Mouse (Mus musculus) gastrocnemius, adult 2 months (tissue): ENCODE measurements around the gene Auts2. TPM values are rescaled to one million over a fixed set of nuclear protein-coding genes. Genes with fewer than 3 reads are reported as not detected.

ENCODE experiments used
- DNase-seq: peaks from one replicate; pipeline ENCODE4 v3.0.0; 2022
- H3K27ac ChIP-seq: fragments of 200-600 bp; 2 replicates; pipeline ENCODE4 v1.8.1; 2022; ENCODE audit warnings: mild to moderate bottlenecking
- H3K4me3 ChIP-seq: fragments of 200-600 bp; 2 replicates; pipeline ENCODE4 v1.8.1; 2022; ENCODE audit warnings: mild to moderate bottlenecking, moderate library complexity
- CTCF ChIP-seq: fragments of 200-600 bp; IDR thresholded peaks from 2 replicates; pipeline ENCODE4 v1.8.1; 2022; ENCODE audit warnings: antibody characterized with exemption, mild to moderate bottlenecking, moderate library complexity
- intact Hi-C: fragments of 180-260 bp; cut with DNase I; formaldehyde crosslinking; loops from one replicate; pipeline ENCODE4 v1.15.1; 2025
- total RNA-seq, 2 experiments: library from RNA; stranded (reverse); gene quantifications; 2 replicates each; pipeline ENCODE4 v1.2.3; 2021

The Auts2 gene
- total RNA-seq, 2 experiments from 2014 or later: 13.0 to 31.1 TPM

DNA sequence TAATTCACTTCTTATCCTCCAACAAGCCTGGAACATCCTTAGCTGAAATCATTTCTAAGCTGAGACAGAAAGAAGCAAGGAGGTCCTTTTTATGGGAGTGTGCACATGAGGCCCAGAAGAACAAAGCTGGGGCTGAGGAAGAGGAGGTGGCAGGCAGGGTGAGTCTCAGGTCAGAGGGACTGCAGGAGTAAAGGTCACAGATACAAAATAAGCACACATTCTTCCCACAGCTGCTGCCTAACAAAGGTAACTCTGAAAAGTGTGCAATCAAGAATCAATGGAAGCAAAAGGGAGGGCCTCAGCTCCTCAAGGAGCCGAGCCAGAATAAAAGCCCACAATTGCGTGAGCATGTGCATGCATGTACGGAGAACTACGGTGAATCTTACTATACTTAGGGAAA lies 51.6 kb downstream of the Auts2 start:
- H3K4me3 ChIP-seq: no peak overlapping the region
- no peak for TF ChIP-seq CTCF
- intact Hi-C loops: no loop called here
- DNase-seq: no peak
- H3K27ac ChIP-seq: no peak overlapping the region; the same call in 1 of the 2 replicates

DNA sequence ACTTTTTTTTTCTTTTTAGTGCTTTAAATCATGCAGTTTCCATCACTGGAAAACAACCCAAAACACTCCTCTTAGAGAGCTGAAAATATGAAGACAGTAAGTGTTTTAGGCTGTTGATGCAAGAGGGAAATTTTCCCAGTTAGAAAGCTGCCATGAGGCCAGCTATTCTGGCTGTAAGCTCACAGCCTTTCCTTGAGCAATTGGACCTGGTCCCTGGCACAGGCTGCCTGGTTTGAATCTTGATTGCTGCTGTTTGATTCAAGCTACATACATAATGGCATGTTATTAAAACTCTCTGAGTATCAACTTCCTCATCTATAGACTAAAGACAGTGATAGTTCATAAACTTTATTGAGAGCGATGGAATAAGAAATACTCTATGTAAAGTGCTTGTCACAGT lies 52.8 kb downstream of the Auts2 start:
- peak overlapping the region; percentile 46; the same call in 1 of the 2 replicates for H3K27ac ChIP-seq
- DNase-seq: peak; percentile 62
- intact Hi-C loops: no loop called here

DNA sequence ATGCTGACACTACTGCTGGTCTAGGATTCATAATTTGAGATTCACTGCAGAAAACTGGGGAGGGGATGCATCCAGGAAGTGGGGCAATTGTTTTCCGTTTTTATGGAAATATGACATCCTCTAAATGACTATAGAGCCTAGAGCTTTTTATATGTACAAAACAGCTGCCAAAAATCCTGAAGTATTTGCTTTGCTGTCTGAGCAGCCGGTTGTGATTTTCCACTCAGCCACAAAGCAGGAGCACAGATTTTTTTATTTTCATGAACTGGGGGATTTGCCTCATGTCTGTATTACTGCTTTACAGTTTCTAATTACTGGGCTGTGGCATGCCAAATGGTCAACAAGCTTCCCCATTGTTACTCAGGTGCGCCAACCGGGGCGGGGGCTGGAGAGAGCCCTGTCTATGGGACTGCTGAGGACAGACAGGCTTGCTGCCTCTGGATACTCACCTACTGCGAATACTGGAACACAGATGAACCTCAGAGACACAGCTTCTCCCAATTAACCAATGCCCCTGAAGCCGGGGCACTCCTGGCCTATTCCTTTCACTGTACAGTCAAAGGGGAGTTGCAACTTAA lies 53.3 kb downstream of the Auts2 start:
- intact Hi-C loops: no loop called here
- Histone ChIP-seq H3K27ac (peak overlapping the region; percentile 46; the same call in 1 of the 2 replicates), H3K4me3 (no peak overlapping the region)
- TF ChIP-seq CTCF: no peak
- DNase-seq: peak; percentile 32

More for the DNA sequence above, 52.8 kb downstream of the Auts2 start:
- no peak overlapping the region for H3K4me3 ChIP-seq
- no peak for TF ChIP-seq CTCF

DNA sequence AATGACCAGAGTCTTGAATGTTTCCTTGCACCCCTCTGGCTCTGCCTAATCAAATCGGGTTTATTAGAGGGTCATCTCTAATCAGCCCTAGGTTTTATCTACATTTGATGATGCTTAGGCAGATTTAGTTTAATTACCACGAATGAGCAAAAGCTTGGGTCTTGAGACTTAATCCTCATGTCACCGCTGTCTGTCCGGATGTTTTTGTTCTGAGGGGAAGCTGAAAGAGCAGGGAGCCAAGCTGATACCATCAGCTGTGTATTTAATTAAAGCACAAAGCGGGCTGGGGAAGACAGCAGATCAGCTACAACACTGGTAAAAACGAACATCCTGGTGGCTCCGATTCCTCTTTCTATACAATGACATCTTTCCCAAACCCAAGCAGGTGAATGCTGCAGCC lies 56.3 kb downstream of the Auts2 start:
- intact Hi-C loops: no loop called here
- TF ChIP-seq CTCF: no peak
- Histone ChIP-seq H3K4me3 (peak overlapping the region; percentile 43), H3K27ac (peak overlapping the region; percentile 28)
- DNase-seq: no peak

DNA sequence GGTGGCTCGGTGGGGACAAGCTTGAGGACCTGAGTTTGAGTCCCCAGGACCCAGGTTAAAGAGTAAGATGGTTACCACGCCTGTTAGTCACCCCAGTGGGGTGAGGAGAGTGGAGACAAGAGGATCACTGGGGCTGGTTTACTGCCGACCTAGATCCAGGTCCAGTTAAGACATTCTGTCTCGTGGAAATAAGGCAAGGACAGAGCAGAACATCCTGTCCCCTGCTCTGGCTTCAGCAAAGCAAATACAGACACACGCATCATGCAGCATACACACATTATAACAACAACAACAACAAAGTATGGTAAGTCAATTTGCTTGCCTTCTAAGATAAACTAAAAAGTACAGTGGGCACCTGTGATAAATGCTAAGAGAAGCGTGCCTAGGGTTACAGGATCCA lies 57.1 kb downstream of the Auts2 start:
- Histone ChIP-seq H3K4me3 (no peak overlapping the region), H3K27ac (peak overlapping the region; percentile 28)
- intact Hi-C loops: no loop called here
- DNase-seq: no peak
- no peak for TF ChIP-seq CTCF

DNA sequence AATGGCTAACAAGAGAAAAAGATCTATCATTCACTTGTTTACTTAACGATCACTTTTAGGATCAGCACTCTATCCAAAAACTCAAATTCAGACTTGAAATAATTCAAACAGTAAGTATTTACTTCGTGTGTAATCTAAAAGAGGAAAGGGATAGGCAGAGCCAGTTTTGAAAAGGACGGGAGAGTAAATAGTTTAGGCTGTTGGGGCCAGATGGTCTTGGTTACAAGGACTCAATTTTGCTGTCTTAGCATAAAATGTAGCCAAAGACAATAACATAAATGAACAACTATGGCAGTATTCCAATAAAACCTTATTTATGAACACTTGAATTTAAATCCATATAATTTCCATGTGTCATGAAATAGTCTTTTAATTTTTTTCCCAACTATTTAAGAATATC lies 57.7 kb downstream of the Auts2 start:
- no peak for DNase-seq
- Histone ChIP-seq H3K27ac (no peak overlapping the region), H3K4me3 (no peak overlapping the region)
- TF ChIP-seq CTCF: no peak
- intact Hi-C loops: no loop called here

DNA sequence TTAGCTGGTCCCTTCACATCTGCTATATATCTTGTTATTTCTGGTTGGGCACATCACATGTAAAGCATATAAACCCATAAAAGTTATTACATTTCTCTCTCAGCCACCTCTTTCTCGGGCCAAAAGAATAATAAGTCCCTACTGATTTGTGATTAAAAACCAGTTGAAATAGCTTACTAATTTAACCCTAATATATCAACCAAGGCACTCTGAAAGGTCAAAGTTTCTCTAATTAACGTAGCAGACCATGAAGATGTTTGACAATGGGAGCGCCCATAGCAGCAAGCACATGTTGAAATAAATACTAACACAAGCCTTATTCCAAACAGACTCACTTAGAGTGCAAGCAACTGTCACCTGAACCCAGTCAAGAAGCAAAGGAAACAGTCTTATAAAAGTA lies 61.7 kb downstream of the Auts2 start:
- DNase-seq: no peak
- no peak overlapping the region for H3K27ac ChIP-seq
- no peak for TF ChIP-seq CTCF
- intact Hi-C loops: no loop called here
- H3K4me3 ChIP-seq: no peak overlapping the region

DNA sequence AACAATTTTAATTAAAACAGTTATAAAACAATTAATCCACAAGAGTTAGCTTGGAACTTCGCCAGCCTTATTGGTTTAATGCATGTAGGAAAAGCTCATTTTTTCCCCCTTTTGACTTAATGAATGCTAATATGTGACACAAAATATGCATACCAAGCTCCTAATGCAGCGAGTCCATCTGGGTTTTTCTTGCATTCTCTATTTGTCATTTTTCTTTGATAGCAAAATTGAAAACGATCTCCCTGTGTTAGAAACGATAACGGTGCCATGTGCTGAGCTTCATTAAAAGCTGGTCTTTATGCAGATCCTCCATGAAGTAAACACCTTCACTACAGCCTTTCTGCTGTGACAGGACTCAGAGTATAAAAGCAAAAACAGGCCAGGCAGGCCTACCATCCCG lies 62.7 kb downstream of the Auts2 start:
- no peak overlapping the region for H3K4me3 ChIP-seq
- no peak overlapping the region for H3K27ac ChIP-seq
- DNase-seq: no peak
- intact Hi-C loops: no loop called here
- TF ChIP-seq CTCF: no peak

DNA sequence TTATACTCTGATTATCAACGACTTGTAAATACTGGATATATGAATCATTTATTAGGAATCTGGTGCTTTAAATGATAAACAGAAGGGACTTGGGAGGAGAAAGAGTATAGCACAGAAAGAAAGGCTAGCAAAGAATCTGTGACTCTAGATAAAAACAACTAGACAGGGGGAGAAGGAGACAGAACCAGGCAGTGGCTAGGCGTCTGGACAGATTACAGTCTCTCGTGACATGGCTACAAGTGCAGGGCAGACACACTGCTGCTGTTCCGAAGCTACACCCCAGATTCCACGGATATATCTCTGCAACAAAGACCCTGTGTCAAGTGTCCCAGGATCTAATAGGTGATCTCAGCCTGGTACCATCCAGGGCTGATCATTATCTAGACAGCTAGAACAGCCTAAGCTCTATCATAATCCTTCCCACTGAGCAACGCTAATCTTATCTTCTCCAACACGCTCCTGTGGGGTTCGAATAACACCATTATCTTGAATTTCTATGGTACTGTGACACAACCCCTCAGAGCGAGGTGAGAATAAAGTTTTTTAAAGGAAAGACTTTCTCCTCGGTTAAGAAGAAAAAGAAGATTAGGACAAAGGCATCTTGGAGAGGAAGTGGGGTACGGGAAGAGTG lies 63.8 kb downstream of the Auts2 start:
- H3K4me3 ChIP-seq: no peak overlapping the region
- no peak for TF ChIP-seq CTCF
- intact Hi-C loops: no loop called here
- DNase-seq: no peak
- no peak overlapping the region for H3K27ac ChIP-seq

DNA sequence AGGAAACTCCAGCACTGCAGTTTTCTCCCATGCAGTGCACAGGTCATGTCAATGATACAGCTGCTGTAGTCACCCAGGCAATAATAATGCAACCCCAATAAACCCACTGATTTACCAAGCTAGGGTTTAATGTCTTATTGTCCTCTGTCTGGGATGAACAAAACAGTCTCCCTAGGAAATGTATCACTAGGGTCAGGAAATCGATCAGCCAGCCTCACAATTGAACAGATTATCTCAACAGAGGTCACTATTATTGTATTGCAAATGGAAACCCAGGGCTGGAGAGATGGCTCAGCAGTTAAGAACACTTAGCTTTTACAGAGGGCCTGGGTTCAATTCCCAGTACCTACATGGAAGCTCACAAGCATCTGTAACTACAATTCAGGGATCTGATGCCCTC lies 65.6 kb downstream of the Auts2 start:
- DNase-seq: no peak
- intact Hi-C loops: no loop called here
- Histone ChIP-seq H3K4me3 (no peak overlapping the region), H3K27ac (no peak overlapping the region)
- TF ChIP-seq CTCF: no peak

DNA sequence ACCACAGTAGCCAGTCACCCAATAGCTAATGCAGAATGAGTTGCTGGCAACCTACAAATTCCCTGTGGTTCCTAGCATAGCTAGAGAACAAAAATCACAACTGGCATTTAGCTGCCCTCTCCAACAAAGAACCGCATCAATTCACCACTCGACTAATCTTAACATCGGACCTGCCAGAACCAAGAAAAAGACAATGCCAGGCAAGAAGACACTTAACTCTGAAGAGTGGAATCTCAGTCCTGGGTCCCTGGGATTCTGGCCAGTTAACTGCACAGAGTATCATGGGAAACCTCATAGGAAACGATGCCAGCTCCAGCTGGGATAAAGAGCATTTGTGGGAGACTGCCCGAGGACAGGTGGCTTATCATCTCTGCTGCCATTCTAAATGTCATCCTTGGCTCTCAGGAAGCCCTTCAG lies 70.2 kb downstream of the Auts2 start:
- Histone ChIP-seq H3K27ac (no peak overlapping the region), H3K4me3 (no peak overlapping the region)
- intact Hi-C loops: no loop called here
- no peak for TF ChIP-seq CTCF
- no peak for DNase-seq

DNA sequence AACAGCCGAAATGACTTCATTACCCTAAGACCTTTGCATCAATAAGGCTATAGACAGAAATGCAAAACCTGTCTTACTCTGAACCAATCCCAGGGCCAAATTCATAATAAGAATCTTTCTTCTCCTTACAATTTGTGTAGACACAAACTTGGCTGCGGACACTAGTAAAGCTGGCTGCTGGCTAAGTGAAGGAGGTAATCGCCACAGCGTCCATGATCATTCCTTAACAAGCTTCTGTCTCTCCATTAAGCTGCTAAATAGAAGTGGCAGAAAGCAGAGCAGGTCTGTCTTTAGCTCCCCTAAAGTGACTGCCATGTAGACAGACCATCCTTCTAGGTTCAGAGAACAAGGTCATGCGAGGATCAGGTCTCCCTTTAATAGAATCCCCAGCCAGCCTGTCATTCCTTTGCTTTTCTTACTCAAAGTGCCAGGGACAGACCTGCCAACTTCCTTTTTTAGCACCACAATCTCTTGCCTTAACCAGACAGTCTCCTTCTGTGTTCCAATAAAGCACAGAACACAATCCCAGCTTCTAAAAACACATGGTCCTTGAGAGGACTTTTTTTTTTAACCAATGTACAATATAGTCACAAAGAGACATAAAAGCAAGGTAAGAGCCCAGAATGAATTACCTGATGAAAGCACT lies 70.8 kb downstream of the Auts2 start:
- no peak for DNase-seq
- intact Hi-C loops: no loop called here
- no peak for TF ChIP-seq CTCF
- Histone ChIP-seq H3K4me3 (no peak overlapping the region), H3K27ac (no peak overlapping the region)

DNA sequence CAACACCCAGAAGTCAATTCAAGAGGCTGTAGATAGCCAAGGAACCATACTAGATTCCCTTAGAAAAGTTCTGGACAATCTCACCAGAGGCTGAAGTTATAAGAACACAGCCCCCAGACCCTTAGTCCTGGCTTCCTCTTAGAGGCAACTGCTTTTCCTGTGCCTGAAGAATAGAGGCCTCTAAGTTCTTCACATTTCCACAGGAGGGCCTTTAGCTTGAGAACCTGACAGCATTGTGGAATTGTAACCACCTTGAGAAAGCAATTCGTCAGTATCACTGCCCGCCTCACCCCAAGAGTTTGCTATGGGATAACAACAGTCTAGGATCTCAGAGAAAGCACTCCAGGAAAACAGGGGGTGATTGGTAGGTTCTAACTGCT lies 75.8 kb downstream of the Auts2 start:
- DNase-seq: no peak
- Histone ChIP-seq H3K27ac (no peak overlapping the region), H3K4me3 (no peak overlapping the region)
- intact Hi-C loops: no loop called here
- TF ChIP-seq CTCF: no peak
